Mouse (Mus musculus) adrenal gland, adult 2 months (tissue): Measurements from ENCODE around the gene Cpe. TPM values are rescaled to one million over a fixed set of nuclear protein-coding genes. Genes with fewer than 3 reads are reported as not detected.
"Not testable (repeated sequence)": the region's sequence is repeated elsewhere in the genome, so short reads cannot be mapped to it uniquely, and the experiment has no call there.

ENCODE experiments used
- DNase-seq: peaks from one replicate; pipeline ENCODE4 v3.0.0; 2021
- polyA plus RNA-seq: library from polyadenylated mRNA; depleted of rRNA; stranded (reverse); fragments of >200 nt; gene quantifications from 2 replicates; pipeline ENCODE4 v1.2.3, GENCODE M21; 2012
- total RNA-seq, 2 experiments: library from RNA; stranded (reverse); gene quantifications; 2 replicates each; pipeline ENCODE4 v1.2.3; 2021

Gene Cpe
- total and polyA plus RNA-seq, 3 experiments: 315 to 1,063 (median 895) TPM

- DNase-seq: no peak
These were observed 17.8 kb downstream of the Cpe start for GRCm38 (mm10) chr8:64674951-64675585.

DNA sequence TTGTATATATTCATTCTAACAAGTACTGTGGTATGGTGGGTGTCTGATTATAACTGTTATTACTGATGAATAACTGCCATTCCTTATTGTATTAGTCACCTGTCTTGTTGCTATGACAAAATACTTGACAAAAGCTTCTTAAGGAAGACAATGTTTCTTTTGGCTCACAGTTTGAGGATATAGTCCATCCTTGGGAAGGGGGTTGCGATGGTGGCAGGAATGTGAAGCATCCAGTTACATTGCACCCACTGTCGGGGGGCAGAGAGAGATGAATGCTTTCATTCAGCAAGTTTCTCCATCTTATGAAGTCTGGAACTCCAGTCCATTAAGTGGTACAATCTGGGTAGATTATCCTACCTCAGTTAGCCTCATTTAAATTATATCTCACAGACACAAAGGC is 19.9 kb downstream of the Cpe start:
- no peak for DNase-seq

GRCm38 (mm10) chr8:64671937-64672336 is 20.9 kb downstream of the Cpe start:
- DNase-seq: no peak

DNA sequence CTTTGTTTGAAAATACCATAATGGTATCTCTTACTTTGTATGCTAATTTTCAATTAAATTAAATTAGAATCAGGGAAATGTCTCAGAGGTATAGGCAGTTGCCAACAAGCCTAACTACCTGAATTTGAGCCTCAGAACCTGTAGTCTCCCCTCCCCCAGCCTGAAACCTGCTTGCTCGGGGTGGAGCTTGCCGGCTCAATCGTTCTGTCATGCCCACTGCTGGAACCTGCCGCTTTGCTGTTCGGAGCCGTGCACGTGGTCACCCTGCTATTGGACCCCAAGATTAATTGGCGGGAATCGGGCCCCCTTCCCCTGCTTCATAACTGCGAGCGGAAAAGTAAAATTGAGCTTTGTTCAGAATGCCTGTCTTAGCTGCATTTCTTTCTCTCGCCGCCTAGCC is 26.5 kb downstream of the Cpe start:
- DNase-seq: not testable (repeated sequence)

GRCm38 (mm10) chr8:64665563-64665962 is 27.3 kb downstream of the Cpe start:
- DNase-seq: no peak

- no peak for DNase-seq
These were observed 28.0 kb downstream of the Cpe start for GRCm38 (mm10) chr8:64664811-64665210.

DNA sequence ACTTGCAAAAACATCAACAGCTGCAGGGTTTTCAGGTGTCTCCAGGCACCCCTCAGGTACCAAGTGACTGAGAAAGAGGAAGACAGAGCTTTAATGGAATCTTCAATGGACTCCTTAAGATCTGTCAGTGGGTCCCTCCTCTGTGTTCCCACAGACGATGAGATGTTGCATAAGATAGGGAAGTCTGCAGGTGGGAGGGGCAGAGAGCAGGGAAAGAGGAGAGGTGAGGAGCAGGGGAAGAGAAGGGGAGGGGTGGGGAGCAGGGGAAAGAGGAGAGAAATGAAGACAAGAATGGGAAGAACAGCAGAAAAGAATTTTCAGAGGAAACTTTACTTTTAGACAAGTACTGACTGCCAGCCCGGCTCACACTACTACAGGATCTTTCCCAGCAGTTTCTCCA is 28.5 kb downstream of the Cpe start:
- no peak for DNase-seq

- DNase-seq: no peak
These were observed 33.8 kb downstream of the Cpe start for GRCm38 (mm10) chr8:64659097-64659496.

DNA sequence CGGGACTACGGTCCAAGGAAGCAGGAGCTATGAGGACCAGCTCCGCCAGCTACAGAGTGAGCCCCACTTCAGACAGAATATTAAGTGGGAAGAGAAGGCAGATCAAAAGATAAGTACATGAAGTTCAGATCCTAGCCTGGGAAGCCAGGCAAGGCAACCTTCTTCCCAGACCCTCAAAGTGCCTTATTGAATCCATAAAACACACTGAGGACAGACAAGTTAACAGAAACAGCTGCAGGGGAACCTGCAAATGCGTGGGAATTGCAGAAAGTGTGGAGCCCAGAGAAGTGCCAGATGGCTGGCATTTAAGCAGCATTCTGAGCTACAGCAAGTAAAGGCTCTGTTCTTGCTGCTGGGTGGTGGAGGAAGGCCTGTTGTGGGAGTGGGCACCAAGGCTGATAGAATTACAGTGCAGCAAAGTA is 34.9 kb downstream of the Cpe start:
- no peak for DNase-seq

- no peak for DNase-seq
These were observed 35.3 kb downstream of the Cpe start for GRCm38 (mm10) chr8:64657517-64657916.

- no peak for DNase-seq
These were observed 37.0 kb downstream of the Cpe start for GRCm38 (mm10) chr8:64655887-64656286.

DNA sequence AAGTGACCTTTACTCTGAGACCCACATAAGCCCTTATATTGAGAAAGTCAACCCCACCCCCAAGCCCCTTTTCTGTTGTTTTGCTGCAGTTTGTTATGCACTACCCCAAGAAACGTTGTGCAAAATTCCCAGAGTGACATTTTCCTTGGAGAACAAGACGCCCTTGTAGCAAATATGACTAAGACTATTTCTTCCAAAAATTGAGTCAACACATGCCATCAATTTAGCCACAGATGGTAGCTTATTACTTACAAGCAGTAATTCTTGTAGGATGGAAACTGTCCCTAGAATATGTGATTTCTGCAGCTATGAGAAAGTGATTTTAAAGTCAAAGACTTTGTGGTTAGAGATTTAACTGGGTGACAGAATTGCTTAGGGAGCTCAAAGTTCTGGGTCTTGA is 37.8 kb downstream of the Cpe start:
- DNase-seq: no peak

- no peak for DNase-seq
These were observed 40.6 kb downstream of the Cpe start for GRCm38 (mm10) chr8:64652285-64652684.

- no peak for DNase-seq
These were observed 44.8 kb downstream of the Cpe start for GRCm38 (mm10) chr8:64648063-64648462.

- no peak for DNase-seq
These were observed 45.7 kb downstream of the Cpe start for GRCm38 (mm10) chr8:64647148-64647547.

DNA sequence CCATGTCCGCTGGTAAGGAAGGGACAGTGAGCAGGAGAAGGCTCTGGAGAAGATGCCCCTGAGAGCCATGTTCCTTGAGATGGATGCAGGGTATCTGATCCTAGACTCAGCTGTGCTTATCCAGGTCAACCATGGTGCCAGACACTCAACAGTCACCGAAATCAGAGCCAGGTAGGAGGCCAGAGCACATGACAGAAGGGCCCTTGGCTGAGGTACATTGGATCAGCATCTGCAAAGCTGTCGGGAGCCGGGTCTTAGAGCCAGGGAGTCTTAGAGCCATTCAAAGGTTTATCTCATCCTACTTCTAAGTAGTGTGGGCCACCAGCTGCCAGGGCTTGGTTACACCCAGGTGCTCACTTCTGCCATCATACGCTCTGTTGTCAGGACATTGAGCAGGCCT is 46.4 kb downstream of the Cpe start:
- no peak for DNase-seq

DNA sequence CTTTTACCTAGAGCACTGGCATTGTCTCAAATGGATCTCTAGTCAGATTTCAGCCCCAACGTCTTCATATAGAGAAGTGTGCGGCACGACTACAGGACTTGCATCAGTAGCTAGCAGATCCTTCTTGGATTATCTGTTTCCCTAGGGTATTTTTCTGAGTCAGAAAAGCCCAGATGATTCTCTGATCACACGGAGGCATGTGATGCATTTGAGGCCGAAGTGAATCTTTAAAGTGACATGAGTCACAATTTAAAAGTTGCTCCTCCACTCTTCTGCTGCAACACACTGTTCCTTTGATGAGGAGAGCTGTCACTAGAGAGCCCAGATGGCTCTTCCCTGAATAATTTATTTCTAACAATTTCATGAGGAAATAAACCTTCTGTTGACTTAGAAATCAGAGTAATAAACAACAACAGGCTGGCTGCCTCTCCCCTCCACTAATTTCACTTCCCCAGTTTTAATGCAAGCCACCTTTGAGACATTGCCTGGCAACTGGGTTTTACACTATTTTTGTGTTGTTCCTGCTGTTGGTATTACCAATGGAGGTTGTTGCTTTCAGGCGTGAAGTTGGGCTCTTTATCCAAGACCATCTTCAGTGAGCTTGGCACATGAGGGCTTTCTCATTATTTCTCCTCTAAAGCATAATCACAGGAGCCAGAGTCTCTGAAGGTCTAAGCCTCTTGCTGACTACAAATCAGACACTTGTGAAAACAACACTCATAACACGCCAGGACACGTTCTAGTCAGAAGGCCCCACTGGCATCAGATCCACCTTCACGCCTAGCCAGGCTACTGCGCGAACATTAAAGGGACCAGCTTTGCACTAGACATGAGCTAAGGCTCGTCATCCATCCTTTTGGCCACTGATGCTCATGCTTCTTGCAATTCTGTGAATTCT is 48.5 kb downstream of the Cpe start:
- DNase-seq: peak; percentile 40

DNA sequence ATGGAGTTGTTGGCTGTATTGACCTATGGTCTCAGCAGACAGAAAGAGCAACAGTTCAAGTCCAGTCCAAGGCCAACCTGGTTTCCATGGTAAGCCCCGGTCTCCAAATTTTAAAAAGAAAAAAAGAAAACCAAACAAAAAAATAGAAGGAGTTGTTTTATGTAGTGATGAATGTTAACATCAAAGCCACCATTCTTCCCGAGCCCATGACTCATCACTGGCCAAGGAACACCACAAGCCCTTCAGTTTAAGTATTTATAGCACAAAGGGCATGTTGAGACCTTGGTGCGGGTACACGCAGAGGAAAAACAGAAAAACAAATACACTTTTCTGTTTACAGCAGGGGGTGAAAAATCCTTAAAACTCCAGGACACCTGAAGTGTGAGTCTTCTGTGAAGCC is 49.5 kb downstream of the Cpe start:
- DNase-seq: peak; percentile 74

DNA sequence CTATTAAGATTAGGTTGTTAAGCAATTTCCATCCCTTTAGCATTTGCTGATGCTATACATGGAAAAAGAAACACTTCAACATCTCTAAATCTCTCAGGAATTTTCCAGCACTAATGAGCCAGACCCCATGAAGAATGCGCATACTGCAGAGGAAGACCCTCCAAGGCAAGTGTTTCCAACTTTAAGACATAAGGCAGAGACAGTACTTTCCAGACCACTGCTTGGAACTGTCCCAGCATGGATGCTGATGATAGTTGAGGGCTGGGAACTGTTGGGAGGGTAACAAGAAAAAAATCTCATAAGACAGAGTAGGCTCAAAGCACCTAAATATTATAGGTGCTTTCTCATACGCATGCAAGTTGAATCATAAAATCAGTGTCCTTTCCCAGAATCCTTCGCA is 50.1 kb downstream of the Cpe start:
- no peak for DNase-seq

- DNase-seq: no peak
These were observed 52.3 kb downstream of the Cpe start for GRCm38 (mm10) chr8:64640599-64640998.

GRCm38 (mm10) chr8:64639676-64640075 is 53.2 kb downstream of the Cpe start:
- peak; percentile 73 for DNase-seq

DNA sequence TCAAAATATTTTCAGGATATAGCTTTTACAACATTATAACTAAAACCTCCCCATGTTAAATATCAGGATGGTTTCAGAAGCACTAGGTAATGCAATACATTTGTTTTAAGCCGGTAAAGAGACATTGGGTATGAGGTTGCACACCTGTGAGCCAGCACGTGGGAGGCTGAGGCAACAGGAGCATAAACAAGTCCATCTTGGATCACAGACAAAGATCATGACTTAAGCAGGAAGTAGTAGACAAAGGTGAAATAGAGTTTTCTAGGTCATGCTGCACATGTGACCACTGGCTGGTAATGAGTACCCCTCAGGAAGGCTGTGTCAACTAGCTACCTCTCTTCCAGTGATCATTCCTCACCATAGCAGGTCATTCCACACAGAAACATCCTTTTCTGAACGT is 58.0 kb downstream of the Cpe start:
- DNase-seq: no peak

DNA sequence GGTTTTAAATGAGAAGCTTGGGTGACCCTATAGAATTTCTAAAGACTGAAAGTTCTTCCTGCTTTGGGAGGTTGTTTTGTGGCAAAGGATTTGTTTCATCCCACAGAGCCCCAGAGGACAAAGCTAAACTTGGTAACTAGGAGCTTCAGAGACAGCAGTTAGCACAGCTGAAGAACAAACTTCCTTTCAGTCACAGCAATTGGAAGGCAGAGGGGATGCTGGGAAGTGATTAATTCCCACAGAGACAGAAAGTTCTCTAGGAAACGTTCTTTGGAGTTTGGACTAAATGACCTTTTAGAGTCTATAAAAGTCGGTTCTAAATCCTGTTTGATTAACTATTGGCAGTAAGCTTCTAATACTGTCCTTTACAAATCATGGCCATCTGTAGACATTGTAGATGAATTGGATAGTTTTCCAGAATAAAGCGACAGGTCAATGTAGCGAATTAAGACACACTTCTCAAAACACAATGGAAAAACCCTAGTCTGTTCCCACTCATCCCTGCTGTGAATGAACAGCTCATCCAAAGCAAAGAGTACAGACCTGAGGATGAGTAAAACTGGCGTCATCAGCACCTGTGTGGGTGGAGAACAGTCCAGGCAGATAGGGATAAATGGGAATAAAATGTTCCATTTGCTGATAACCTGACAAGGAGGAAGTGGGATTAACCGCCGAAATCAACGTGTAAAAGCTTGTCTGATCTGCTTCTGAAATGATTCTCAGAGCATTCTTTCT is 58.6 kb downstream of the Cpe start:
- DNase-seq: no peak
